Mouse (Mus musculus): ENCODE results near the gene Col5a2.
"Not testable (repeated sequence)": the region's sequence is repeated elsewhere in the genome, so short reads cannot be mapped to it uniquely, and the experiment has no call there.

Col5a2 gene

GRCm38 (mm10) chr1:45502865-45503332 is at the start of gene Col5a2:
Col5a2 (minus strand) TSS chr1:45503282.
- peak; percentile 6 for DNase-seq (ENCODE audit: low spot score)

- DNase-seq (ENCODE audit: low spot score), result no peak
These were observed 47.4 kb upstream of the Col5a2 start for GRCm38 (mm10) chr1:45550531-45550930.

GRCm38 (mm10) chr1:45541888-45542287 is 38.8 kb upstream of the Col5a2 start:
- no peak for DNase-seq (ENCODE audit: low spot score)

- no peak for DNase-seq (ENCODE audit: low spot score)
These were observed 38.1 kb upstream of the Col5a2 start for GRCm38 (mm10) chr1:45541161-45541560.

GRCm38 (mm10) chr1:45531486-45531885 is 28.4 kb upstream of the Col5a2 start:
- DNase-seq (ENCODE audit: low spot score), result no peak

- DNase-seq (ENCODE audit: low spot score), result not testable (repeated sequence)
These were observed 24.4 kb upstream of the Col5a2 start for GRCm38 (mm10) chr1:45527476-45527875.

GRCm38 (mm10) chr1:45523601-45524000 is 20.5 kb upstream of the Col5a2 start:
- DNase-seq (ENCODE audit: low spot score), result no peak

GRCm38 (mm10) chr1:45521486-45521885 is 18.4 kb upstream of the Col5a2 start:
- DNase-seq (ENCODE audit: low spot score), result no peak

- DNase-seq (ENCODE audit: low spot score), result no peak
These were observed 791 bp downstream of the Col5a2 start for GRCm38 (mm10) chr1:45502241-45502741.

- DNase-seq (ENCODE audit: low spot score), result no peak
These were observed 1.6 kb downstream of the Col5a2 start for GRCm38 (mm10) chr1:45501437-45501836.

GRCm38 (mm10) chr1:45500456-45500855 is 2.6 kb downstream of the Col5a2 start:
- no peak for DNase-seq (ENCODE audit: low spot score)

GRCm38 (mm10) chr1:45495025-45495424 is 8.1 kb downstream of the Col5a2 start:
- DNase-seq (ENCODE audit: low spot score), result no peak

- DNase-seq (ENCODE audit: low spot score), result no peak
These were observed 10.9 kb downstream of the Col5a2 start for GRCm38 (mm10) chr1:45492130-45492723.

- no peak for DNase-seq (ENCODE audit: low spot score)
These were observed 12.6 kb downstream of the Col5a2 start for GRCm38 (mm10) chr1:45490451-45490850.

- DNase-seq (ENCODE audit: low spot score), result no peak
These were observed 14.8 kb downstream of the Col5a2 start for GRCm38 (mm10) chr1:45488291-45488690.

- no peak for DNase-seq (ENCODE audit: low spot score)
These were observed 20.1 kb downstream of the Col5a2 start for GRCm38 (mm10) chr1:45483001-45483400.

GRCm38 (mm10) chr1:45481876-45482275 is 21.2 kb downstream of the Col5a2 start:
- DNase-seq (ENCODE audit: low spot score), result no peak

GRCm38 (mm10) chr1:45479087-45479486 is 24.0 kb downstream of the Col5a2 start:
- DNase-seq (ENCODE audit: low spot score), result no peak

- DNase-seq (ENCODE audit: low spot score), result peak; percentile 29
These were observed 30.3 kb downstream of the Col5a2 start for GRCm38 (mm10) chr1:45472751-45473150.

- DNase-seq (ENCODE audit: low spot score), result no peak
These were observed 42.3 kb downstream of the Col5a2 start for GRCm38 (mm10) chr1:45460767-45461166.

GRCm38 (mm10) chr1:45455763-45456162 is 47.3 kb downstream of the Col5a2 start:
- DNase-seq (ENCODE audit: low spot score), result no peak

- no peak for DNase-seq (ENCODE audit: low spot score)
These were observed 54.2 kb downstream of the Col5a2 start for GRCm38 (mm10) chr1:45448856-45449255.

GRCm38 (mm10) chr1:45431922-45432321 is 71.2 kb downstream of the Col5a2 start:
- DNase-seq (ENCODE audit: low spot score), result peak; percentile 19

GRCm38 (mm10) chr1:45430520-45430919 is 72.6 kb downstream of the Col5a2 start:
- DNase-seq (ENCODE audit: low spot score), result no peak
